Mouse (Mus musculus): ENCODE data around the gene 4922502D21Rik. TPM values are rescaled to one million over a fixed set of nuclear protein-coding genes. Genes with fewer than 3 reads are reported as not detected.

The 4922502D21Rik gene
- total and polyA plus RNA-seq, 2 experiments = not detected

DNA sequence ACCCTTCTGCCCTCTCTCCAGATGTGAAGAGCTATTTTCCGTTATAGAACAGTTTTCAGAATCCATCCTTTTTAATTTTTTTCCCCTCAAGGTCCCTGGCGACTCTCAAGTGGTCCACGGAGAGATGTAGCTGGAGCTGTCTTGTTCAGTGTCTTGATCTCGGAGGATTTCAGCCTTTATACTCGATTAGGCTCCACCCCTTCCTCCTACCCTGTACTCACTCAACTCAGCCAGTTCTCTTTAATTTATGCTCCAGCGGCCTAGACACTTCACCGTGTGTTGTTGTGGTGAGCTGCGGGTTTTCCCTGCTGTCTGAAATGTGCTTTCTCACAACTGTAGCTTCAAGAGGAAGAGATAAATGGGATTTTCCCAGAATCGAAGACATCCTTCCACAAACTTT is 56.4 kb downstream of the 4922502D21Rik start, which contains the start of gene Cd69:
Gene Cd69 (minus strand): TSS at position 217 of the 400 bp plus-strand sequence.
- H3K4me1 ChIP-seq (ENCODE audit: control insufficient read depth, insufficient read depth, low read length) = no peaks in the 10 kb centered on the region
- no peaks in the 10 kb centered on the region for H3K36me3 ChIP-seq (ENCODE audit: control insufficient read depth, insufficient read depth, low read length)
- TF ChIP-seq POLR2A (IDR thresholded peaks at IDR 0.05; ENCODE audit: extremely low read depth, insufficient read depth, low read length) (no peak), CTCF (IDR thresholded peaks at IDR 0.05; ENCODE audit: low read depth, low read length) (no peak)
- H3K27ac ChIP-seq (replicated peaks; ENCODE audit: insufficient read depth, low read depth, low read length) = no peak within 1 kb of the TSS
- no peak within 1 kb of the TSS for H3K9ac ChIP-seq (ENCODE audit: low read depth, low read length)
- no peak for DNase-seq (ENCODE audit: extremely low read depth, low read depth, low spot score)
- H3K4me3 ChIP-seq (ENCODE audit: insufficient read depth, low read depth, low read length) = no peak within 1 kb of the TSS
- 76% methylated on average over 9 of the region's 9 CpGs for WGBS
- no peaks in the 10 kb centered on the region for H3K27me3 ChIP-seq (ENCODE audit: control insufficient read depth, insufficient read depth, low read length)
- no peaks in the 10 kb centered on the region for H3K79me2 ChIP-seq (ENCODE audit: control insufficient read depth, insufficient read depth, low read length)

DNA sequence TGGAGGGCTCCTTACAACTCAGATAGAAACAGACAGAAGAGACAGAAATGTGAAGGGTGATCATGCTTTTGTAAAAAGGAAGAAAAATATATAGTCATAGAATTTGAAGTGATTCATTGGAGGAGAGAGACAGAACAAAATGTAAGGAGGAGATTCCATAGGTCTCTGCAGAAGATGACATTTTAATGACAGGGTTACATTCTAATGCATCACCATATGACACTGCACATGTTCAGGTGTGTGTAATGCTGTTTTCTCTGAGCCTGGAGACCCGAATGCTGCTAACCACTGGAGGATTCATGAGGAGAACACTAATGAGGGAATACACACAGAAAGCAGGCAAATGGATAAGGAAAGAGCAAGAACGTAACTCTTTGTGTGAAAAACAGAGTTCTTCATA is 57.1 kb downstream of the 4922502D21Rik start:
- no peaks in the 10 kb centered on the region for H3K27me3 ChIP-seq (ENCODE audit: control insufficient read depth, insufficient read depth, low read length)
- no peak overlapping the region for H3K9ac ChIP-seq (ENCODE audit: low read depth, low read length)
- H3K79me2 ChIP-seq (ENCODE audit: control insufficient read depth, insufficient read depth, low read length) = no peaks in the 10 kb centered on the region
- H3K4me1 ChIP-seq (ENCODE audit: control insufficient read depth, insufficient read depth, low read length) = no peaks in the 10 kb centered on the region
- no peak overlapping the region for H3K4me3 ChIP-seq (ENCODE audit: insufficient read depth, low read depth, low read length)
- WGBS = 79% methylated on average over 2 of the region's 2 CpGs
- H3K27ac ChIP-seq (replicated peaks; ENCODE audit: insufficient read depth, low read depth, low read length) = no peak overlapping the region
- TF ChIP-seq POLR2A (IDR thresholded peaks at IDR 0.05; ENCODE audit: extremely low read depth, insufficient read depth, low read length) (no peak), CTCF (IDR thresholded peaks at IDR 0.05; ENCODE audit: low read depth, low read length) (no peak)
- DNase-seq (ENCODE audit: extremely low read depth, low read depth, low spot score) = no peak
- no peaks in the 10 kb centered on the region for H3K36me3 ChIP-seq (ENCODE audit: control insufficient read depth, insufficient read depth, low read length)

DNA sequence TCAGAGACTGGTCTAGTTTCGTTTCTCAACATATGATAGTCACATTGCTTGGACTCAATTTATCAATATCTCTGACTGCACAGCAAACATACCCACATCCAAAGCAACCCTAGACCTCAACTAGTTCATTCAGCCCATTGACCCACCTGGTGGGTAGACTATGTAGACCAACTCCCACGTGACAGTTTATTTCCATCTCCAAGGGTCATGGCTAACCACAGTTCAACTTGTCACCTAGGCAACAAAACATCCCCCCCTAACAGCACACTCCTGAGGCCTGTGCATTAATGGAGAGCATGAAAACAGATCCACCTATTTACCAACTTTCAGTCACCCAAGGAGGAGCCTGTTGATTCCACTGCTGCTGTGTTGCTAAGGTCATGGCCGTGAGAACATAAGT is 57.9 kb downstream of the 4922502D21Rik start:
- 59% methylated on average over 3 of the region's 3 CpGs for WGBS
- no peak for TF ChIP-seq CTCF (IDR thresholded peaks at IDR 0.05; ENCODE audit: low read depth, low read length)
- no peak for TF ChIP-seq POLR2A (IDR thresholded peaks at IDR 0.05; ENCODE audit: extremely low read depth, insufficient read depth, low read length)
- no peak overlapping the region for H3K27ac ChIP-seq (replicated peaks; ENCODE audit: insufficient read depth, low read depth, low read length)
- no peak for DNase-seq (ENCODE audit: extremely low read depth, low read depth, low spot score)
- no peak overlapping the region for H3K4me3 ChIP-seq (ENCODE audit: insufficient read depth, low read depth, low read length)
- H3K79me2 ChIP-seq (ENCODE audit: control insufficient read depth, insufficient read depth, low read length) = no peaks in the 10 kb centered on the region
- no peaks in the 10 kb centered on the region for H3K27me3 ChIP-seq (ENCODE audit: control insufficient read depth, insufficient read depth, low read length)
- H3K36me3 ChIP-seq (ENCODE audit: control insufficient read depth, insufficient read depth, low read length) = no peaks in the 10 kb centered on the region
- no peaks in the 10 kb centered on the region for H3K4me1 ChIP-seq (ENCODE audit: control insufficient read depth, insufficient read depth, low read length)
- H3K9ac ChIP-seq (ENCODE audit: low read depth, low read length) = no peak overlapping the region

Other genes starting within 250 kb of the 4922502D21Rik start
- not detected in 2 replicates for gene Clec2e, start 230.9 kb downstream of the 4922502D21Rik start, total RNA-seq (2014; rRNA removed)
- gene Clec2e, start 230.9 kb downstream of the 4922502D21Rik start, polyA plus RNA-seq (2012; rRNA removed) = 0.06 TPM in 1 of 2 replicates, not detected in the other
- gene Clec2d, start 151.2 kb downstream of the 4922502D21Rik start, total RNA-seq (2014; rRNA removed) = 521 and 532 TPM in 2 replicates
- 124 and 141 TPM in 2 replicates for gene Clec2d, start 151.2 kb downstream of the 4922502D21Rik start, polyA plus RNA-seq (2012; rRNA removed)
- gene Cd69, start 56.4 kb downstream of the 4922502D21Rik start, total RNA-seq (2014; rRNA removed) = 0.74 and 1.1 TPM in 2 replicates
- 0.15 TPM in 1 of 2 replicates, not detected in the other for gene Cd69, start 56.4 kb downstream of the 4922502D21Rik start, polyA plus RNA-seq (2012; rRNA removed)
- gene Clec12a, start 10.9 kb upstream of the 4922502D21Rik start, total RNA-seq (2014; rRNA removed) = 5.3 and 6.5 TPM in 2 replicates
- 0.86 and 1.2 TPM in 2 replicates for gene Clec12a, start 10.9 kb upstream of the 4922502D21Rik start, polyA plus RNA-seq (2012; rRNA removed)
- gene Clec12b, start 54.1 kb upstream of the 4922502D21Rik start, total RNA-seq (2014; rRNA removed) = not detected in 2 replicates
- gene Clec12b, start 54.1 kb upstream of the 4922502D21Rik start, polyA plus RNA-seq (2012; rRNA removed) = not detected in 2 replicates
- gene Clec1b, start 65.5 kb upstream of the 4922502D21Rik start, total RNA-seq (2014; rRNA removed) = 23.2 and 24.2 TPM in 2 replicates
- gene Clec1b, start 65.5 kb upstream of the 4922502D21Rik start, polyA plus RNA-seq (2012; rRNA removed) = 1.7 and 3.7 TPM in 2 replicates
- 2.8 and 2.9 TPM in 2 replicates for gene Clec9a, start 77.1 kb upstream of the 4922502D21Rik start, total RNA-seq (2014; rRNA removed)
- gene Clec9a, start 77.1 kb upstream of the 4922502D21Rik start, polyA plus RNA-seq (2012; rRNA removed) = 0.44 and 0.86 TPM in 2 replicates
- gene Clec1a, start 120.2 kb upstream of the 4922502D21Rik start, total RNA-seq (2014; rRNA removed) = 3.2 and 3.5 TPM in 2 replicates
- gene Clec1a, start 120.2 kb upstream of the 4922502D21Rik start, polyA plus RNA-seq (2012; rRNA removed) = 0.20 and 0.34 TPM in 2 replicates
- gene Olr1, start 175.4 kb upstream of the 4922502D21Rik start, total RNA-seq (2014; rRNA removed) = 0.07 TPM in 1 of 2 replicates, not detected in the other
- gene Olr1, start 175.4 kb upstream of the 4922502D21Rik start, polyA plus RNA-seq (2012; rRNA removed) = not detected in 2 replicates
- not detected in 2 replicates for gene Tmem52b, start 180.8 kb upstream of the 4922502D21Rik start, total RNA-seq (2014; rRNA removed)
- gene Tmem52b, start 180.8 kb upstream of the 4922502D21Rik start, polyA plus RNA-seq (2012; rRNA removed) = not detected in 2 replicates
- gene Gabarapl1, start 201.4 kb upstream of the 4922502D21Rik start, total RNA-seq (2014; rRNA removed) = 355 and 458 TPM in 2 replicates
- gene Gabarapl1, start 201.4 kb upstream of the 4922502D21Rik start, polyA plus RNA-seq (2012; rRNA removed) = 318 and 321 TPM in 2 replicates
- gene Klre1, start 246.1 kb upstream of the 4922502D21Rik start, total RNA-seq (2014; rRNA removed) = 0.20 and 0.28 TPM in 2 replicates
- gene Klre1, start 246.1 kb upstream of the 4922502D21Rik start, polyA plus RNA-seq (2012; rRNA removed) = 0.07 and 0.10 TPM in 2 replicates